Mouse (Mus musculus) liver, embryonic 12.5 days (tissue): ENCODE measurements around the gene Fut2. TPM values are rescaled to one million over a fixed set of nuclear protein-coding genes. Genes with fewer than 3 reads are reported as not detected.

Experiments used
- ATAC-seq: fragments of 200-750 bp; cut with Nextera tagmentation; 2 replicates; pipeline ENCODE4 v1.8.0; 2017; ENCODE audit warnings: moderate number of reproducible peaks, mild to moderate bottlenecking, moderate library complexity
- H3K27ac ChIP-seq: fragments of 300-500 bp; sonication (generic); 2 replicates; pipeline ENCODE4 v1.5.1; 2016; ENCODE audit warnings: mild to moderate bottlenecking
- H3K27me3 ChIP-seq: fragments of 300-500 bp; sonication (generic); replicated peaks from 2 replicates; pipeline ENCODE4 v1.6.1; 2016; ENCODE audit warnings: mild to moderate bottlenecking, moderate library complexity
- H3K36me3 ChIP-seq: fragments of 300-500 bp; sonication (generic); 2 replicates; pipeline ENCODE4 v1.6.1; 2016; ENCODE audit warnings: mild to moderate bottlenecking, moderate library complexity
- H3K4me1 ChIP-seq: fragments of 300-500 bp; sonication (generic); 2 replicates; pipeline ENCODE4 v1.6.1; 2016
- H3K4me2 ChIP-seq: fragments of 300-500 bp; sonication (generic); 2 replicates; pipeline ENCODE4 v1.6.1; 2016; ENCODE audit warnings: mild to moderate bottlenecking, moderate library complexity
- H3K4me3 ChIP-seq: fragments of 300-500 bp; sonication (generic); 2 replicates; pipeline ENCODE4 v1.5.1; 2016; ENCODE audit warnings: mild to moderate bottlenecking, moderate library complexity
- H3K9ac ChIP-seq: fragments of 300-500 bp; sonication (generic); 2 replicates; pipeline ENCODE4 v1.6.1; 2016; ENCODE audit warnings: mild to moderate bottlenecking, moderate library complexity
- H3K9me3 ChIP-seq: fragments of 300-500 bp; sonication (generic); replicated peaks from 2 replicates; pipeline ENCODE4 v1.6.1; 2016; ENCODE audit warnings: mild to moderate bottlenecking, moderate library complexity
- WGBS: fragments of 180-500 bp; shearing (Covaris S2); methylation state at CpG from one replicate; pipeline ENCODE4 v1.1.7; 2016; ENCODE audit not compliant: insufficient replicate concordance; 5-methylcytosine and 5-hydroxymethylcytosine counted together
- polyA plus RNA-seq: library from polyadenylated mRNA; unstranded; fragments of >200 nt; fragmentation: Nextera tagmentation; extraction: Ambion mirVana; gene quantifications from 2 replicates; pipeline ENCODE4 v1.2.1, GENCODE M21; 2016

Gene Fut2
- polyA plus RNA-seq, 1 experiment from 2014 or later = not detected

GRCm38 (mm10) chr7:45708221-45708761 is 42.1 kb upstream of the Fut2 start:
- no peak overlapping the region; the same call in 1 of the 2 replicates for H3K4me3 ChIP-seq
- peaks cover 66% of the 10 kb centered on the region for H3K4me1 ChIP-seq
- no peak overlapping the region for H3K9ac ChIP-seq
- peaks cover 41% of the 10 kb centered on the region for H3K36me3 ChIP-seq
- 39% methylated on average over 13 of the region's 13 CpGs for WGBS
- peak overlapping the region; percentile 100 for H3K4me2 ChIP-seq
- peaks cover 5% of the 10 kb centered on the region; the same call in 1 of the 2 replicates for H3K27me3 ChIP-seq
- H3K9me3 ChIP-seq = no peaks in the 10 kb centered on the region
- no peak for ATAC-seq
- H3K27ac ChIP-seq = peak overlapping the region; percentile 18; the same call in 1 of the 2 replicates

- peak overlapping the region; percentile 71 for H3K4me3 ChIP-seq
- under 1% methylated on average over 27 of the region's 27 CpGs for WGBS
- peak overlapping the region; percentile 100 for H3K4me2 ChIP-seq
- H3K36me3 ChIP-seq = peaks cover 33% of the 10 kb centered on the region
- ATAC-seq = peak; percentile 5; the same call in 1 of the 2 replicates
- no peaks in the 10 kb centered on the region for H3K9me3 ChIP-seq
- peak overlapping the region; percentile 77; the same call in 1 of the 2 replicates for H3K27ac ChIP-seq
- peaks cover 60% of the 10 kb centered on the region for H3K4me1 ChIP-seq
- peaks cover 13% of the 10 kb centered on the region for H3K27me3 ChIP-seq
- peak overlapping the region; percentile 47 for H3K9ac ChIP-seq
Observed at GRCm38 (mm10) chr7:45707375-45707967, 41.3 kb upstream of the Fut2 start.

- peak overlapping the region; percentile 71 for H3K4me3 ChIP-seq
- 1% methylated on average over 41 of the region's 45 CpGs for WGBS
- peaks cover 26% of the 10 kb centered on the region for H3K36me3 ChIP-seq
- H3K9me3 ChIP-seq = no peaks in the 10 kb centered on the region
- peaks cover 18% of the 10 kb centered on the region for H3K27me3 ChIP-seq
- peaks cover 58% of the 10 kb centered on the region for H3K4me1 ChIP-seq
- H3K9ac ChIP-seq = peak overlapping the region; percentile 81
- H3K27ac ChIP-seq = peak overlapping the region; percentile 77
- H3K4me2 ChIP-seq = peak overlapping the region; percentile 100
- ATAC-seq = peak; percentile 41; the same call in 1 of the 2 replicates
Observed at GRCm38 (mm10) chr7:45706721-45707241, 40.6 kb upstream of the Fut2 start.

GRCm38 (mm10) chr7:45705873-45706281 is 39.7 kb upstream of the Fut2 start:
- Histone ChIP-seq H3K9me3 (no peaks in the 10 kb centered on the region), H3K4me1 (peaks cover 58% of the 10 kb centered on the region), H3K27me3 (peaks cover 27% of the 10 kb centered on the region), H3K4me2 (peak overlapping the region; percentile 100), H3K36me3 (peaks cover 17% of the 10 kb centered on the region), H3K27ac (peak overlapping the region; percentile 73), H3K4me3 (peak overlapping the region; percentile 71), H3K9ac (peak overlapping the region; percentile 81)
- ATAC-seq = no peak
- under 1% methylated on average over 7 of the region's 7 CpGs for WGBS

- under 1% methylated on average over 21 of the region's 21 CpGs for WGBS
- Histone ChIP-seq H3K4me2 (peak overlapping the region; percentile 100), H3K27me3 (peaks cover 31% of the 10 kb centered on the region), H3K4me3 (peak overlapping the region; percentile 71), H3K36me3 (peaks cover 13% of the 10 kb centered on the region), H3K9me3 (no peaks in the 10 kb centered on the region), H3K4me1 (peaks cover 60% of the 10 kb centered on the region), H3K9ac (peak overlapping the region; percentile 81), H3K27ac (peak overlapping the region; percentile 73)
- ATAC-seq = no peak
Observed at GRCm38 (mm10) chr7:45705443-45705864, 39.3 kb upstream of the Fut2 start.

GRCm38 (mm10) chr7:45704730-45705442 is 38.7 kb upstream of the Fut2 start, which contains the start of gene Dbp:
Gene Dbp, plus strand, starts transcription at chr7:45705088.
- ATAC-seq = peak; percentile 82
- H3K4me3 ChIP-seq = peak within 1 kb of the TSS; percentile 71
- peaks cover 65% of the 10 kb centered on the region for H3K4me1 ChIP-seq
- peak within 1 kb of the TSS; percentile 81 for H3K9ac ChIP-seq
- peak within 1 kb of the TSS; percentile 73 for H3K27ac ChIP-seq
- peak within 1 kb of the TSS; percentile 100 for H3K4me2 ChIP-seq
- H3K36me3 ChIP-seq = peaks cover 7% of the 10 kb centered on the region
- WGBS = under 1% methylated on average over 36 of the region's 36 CpGs
- H3K27me3 ChIP-seq = peaks cover 37% of the 10 kb centered on the region
- H3K9me3 ChIP-seq = no peaks in the 10 kb centered on the region

GRCm38 (mm10) chr7:45704046-45704559 is 37.9 kb upstream of the Fut2 start:
- peak overlapping the region; percentile 62 for H3K9ac ChIP-seq
- peak overlapping the region; percentile 72 for H3K27ac ChIP-seq
- peaks cover under 1% of the 10 kb centered on the region; the same call in 1 of the 2 replicates for H3K36me3 ChIP-seq
- peaks cover 67% of the 10 kb centered on the region for H3K4me1 ChIP-seq
- H3K4me2 ChIP-seq = peak overlapping the region; percentile 100
- 2% methylated on average over 13 of the region's 13 CpGs for WGBS
- no peaks in the 10 kb centered on the region for H3K9me3 ChIP-seq
- peak overlapping the region; percentile 71 for H3K4me3 ChIP-seq
- H3K27me3 ChIP-seq = peaks cover 45% of the 10 kb centered on the region
- peak; percentile 49 for ATAC-seq

- H3K9me3 ChIP-seq = no peaks in the 10 kb centered on the region
- peak overlapping the region; percentile 6; the same call in 1 of the 2 replicates for H3K4me3 ChIP-seq
- peaks cover 64% of the 10 kb centered on the region for H3K4me1 ChIP-seq
- WGBS = 49% methylated on average over 12 of the region's 12 CpGs
- ATAC-seq = no peak
- peak overlapping the region; percentile 100 for H3K4me2 ChIP-seq
- H3K9ac ChIP-seq = no peak overlapping the region
- peaks cover 50% of the 10 kb centered on the region for H3K27me3 ChIP-seq
- H3K36me3 ChIP-seq = no peaks in the 10 kb centered on the region
- H3K27ac ChIP-seq = peak overlapping the region; percentile 72; the same call in 1 of the 2 replicates
Observed at GRCm38 (mm10) chr7:45703521-45704033, 37.4 kb upstream of the Fut2 start.

- Histone ChIP-seq H3K9me3 (no peaks in the 10 kb centered on the region), H3K27ac (no peak overlapping the region), H3K9ac (no peak overlapping the region), H3K36me3 (no peaks in the 10 kb centered on the region), H3K4me2 (no peak overlapping the region), H3K4me1 (peaks cover 57% of the 10 kb centered on the region), H3K27me3 (peaks cover 56% of the 10 kb centered on the region), H3K4me3 (no peak overlapping the region)
- WGBS = 83% methylated on average over 17 of the region's 17 CpGs
- ATAC-seq = no peak
Observed at GRCm38 (mm10) chr7:45702809-45703520, 36.8 kb upstream of the Fut2 start.

GRCm38 (mm10) chr7:45702316-45702715 is 36.1 kb upstream of the Fut2 start:
- 78% methylated on average over 11 of the region's 11 CpGs for WGBS
- no peaks in the 10 kb centered on the region for H3K9me3 ChIP-seq
- no peak overlapping the region for H3K27ac ChIP-seq
- ATAC-seq = no peak
- no peaks in the 10 kb centered on the region for H3K36me3 ChIP-seq
- peaks cover 59% of the 10 kb centered on the region for H3K27me3 ChIP-seq
- no peak overlapping the region for H3K4me2 ChIP-seq
- no peak overlapping the region for H3K9ac ChIP-seq
- H3K4me3 ChIP-seq = no peak overlapping the region
- H3K4me1 ChIP-seq = peaks cover 51% of the 10 kb centered on the region

- WGBS = 69% methylated on average over 11 of the region's 11 CpGs
- H3K4me2 ChIP-seq = no peak overlapping the region
- H3K4me3 ChIP-seq = no peak overlapping the region
- no peaks in the 10 kb centered on the region for H3K9me3 ChIP-seq
- no peaks in the 10 kb centered on the region for H3K36me3 ChIP-seq
- ATAC-seq = no peak
- peaks cover 44% of the 10 kb centered on the region for H3K4me1 ChIP-seq
- H3K9ac ChIP-seq = no peak overlapping the region
- H3K27ac ChIP-seq = no peak overlapping the region
- H3K27me3 ChIP-seq = peaks cover 59% of the 10 kb centered on the region
Observed at GRCm38 (mm10) chr7:45701607-45702006, 35.4 kb upstream of the Fut2 start.
